Comparison of ENCODE assay signal across 27 mouse cellular contexts in genomic region chr17:30619153-30619552, GRCm38 (mm10). TPM values are rescaled to one million over a fixed set of nuclear protein-coding genes. Genes with fewer than 3 reads are reported as not detected.
A peak's percentile ranks its signal among the peaks of the same experiment; 100 is the strongest.
DNase-seq lines count a peak whose midpoint lies in the region; ATAC-seq and TF ChIP-seq lines count a peak whose summit lies in the region.
"Had no signal": no experiment of that assay in that cellular context is flagged by ENCODE, and none has a peak within 500 bp of the region (broad histone marks: within the 10 kb centered on the region; RNA-seq: fewer than 3 reads in every experiment).

No protein-coding gene starts in this region.

- no peaks in the 10 kb centered on the region for H3K36me3 ChIP-seq in kidney, postnatal 0 days (ENCODE audit: insufficient read depth, low read length)
- H3K36me3 ChIP-seq in lung, postnatal 0 days (ENCODE audit: insufficient read depth, low read length), result no peaks in the 10 kb centered on the region
- no peaks in the 10 kb centered on the region for H3K36me3 ChIP-seq in liver, embryonic 16.5 days (ENCODE audit: control insufficient read depth, insufficient read depth)
- H3K36me3 ChIP-seq: hindbrain, embryonic 13.5 days; limb, embryonic 10.5 days; limb, embryonic 15.5 days; lung, embryonic 15.5 days; neural tube, embryonic 15.5 days; stomach, embryonic 15.5 days had no signal

- no peaks in the 10 kb centered on the region for H3K27me3 ChIP-seq in kidney, postnatal 0 days (ENCODE audit: insufficient read depth, low read length)
- no peaks in the 10 kb centered on the region for H3K27me3 ChIP-seq in lung, postnatal 0 days (replicated peaks; ENCODE audit: insufficient read depth, low read length)
- no peaks in the 10 kb centered on the region for H3K27me3 ChIP-seq in liver, embryonic 16.5 days (ENCODE audit: control insufficient read depth, insufficient read depth, low read depth, low read length)
- H3K27me3 ChIP-seq: hindbrain, embryonic 13.5 days; limb, embryonic 15.5 days; lung, embryonic 15.5 days; neural tube, embryonic 15.5 days; stomach, embryonic 15.5 days had no signal

- no peak overlapping the region for H3K4me3 ChIP-seq in kidney, postnatal 0 days (replicated peaks; ENCODE audit: low read depth, low read length)
- H3K4me3 ChIP-seq in lung, postnatal 0 days (ENCODE audit: low read depth, low read length), result no peak overlapping the region
- no peak overlapping the region for H3K4me3 ChIP-seq in liver, embryonic 16.5 days (ENCODE audit: low read depth, low read length)
- H3K4me3 ChIP-seq: hindbrain, embryonic 13.5 days; limb, embryonic 10.5 days; limb, embryonic 15.5 days; lung, embryonic 15.5 days; megakaryocyte, embryonic 14.5 days; neural tube, embryonic 15.5 days; stomach, embryonic 15.5 days had no signal

- no peak for DNase-seq in kidney, postnatal 0 days (ENCODE audit: low spot score)
- DNase-seq in kidney, adult 8-10 months, result no peak
- peak; percentile 54 for DNase-seq in lung, postnatal 0 days (ENCODE audit: low spot score)
- DNase-seq in lung, postnatal 36 days, result no peak
- DNase-seq in cerebellum, postnatal 36 days, result no peak
- DNase-seq: adrenal gland, adult 2 months; B cell, adult 2 months; cerebellum, adult 2 months; cerebellum, postnatal 14 days; gastrocnemius, postnatal 25 days; heart, adult 18-20 months; heart, postnatal 4 days; layer of hippocampus, adult 9-11 months; midbrain, embryonic 14.5 days; right cerebral cortex, postnatal 25 days had no signal

- 0 out of 2 replicates have a peak overlapping the region, but pooled peaks have one; percentile 2 for H3K27ac ChIP-seq in kidney, postnatal 0 days
- no peak overlapping the region for H3K27ac ChIP-seq in lung, postnatal 0 days (ENCODE audit: low read length)
- H3K27ac ChIP-seq in liver, embryonic 16.5 days (ENCODE audit: low read length), result peak overlapping the region; percentile 31; the same call in 1 of the 2 replicates
- H3K27ac ChIP-seq: hindbrain, embryonic 13.5 days; limb, embryonic 10.5 days; limb, embryonic 15.5 days; lung, embryonic 15.5 days; neural tube, embryonic 15.5 days; stomach, embryonic 15.5 days had no signal

- no peaks in the 10 kb centered on the region for H3K4me1 ChIP-seq in kidney, postnatal 0 days (replicated peaks; ENCODE audit: insufficient read depth, low read length)
- H3K4me1 ChIP-seq in lung, postnatal 0 days (ENCODE audit: insufficient read depth, low read depth, low read length), result no peaks in the 10 kb centered on the region
- peaks cover 27% of the 10 kb centered on the region for H3K4me1 ChIP-seq in liver, embryonic 16.5 days (ENCODE audit: control insufficient read depth, low read depth, low read length)
- H3K4me1 ChIP-seq: hindbrain, embryonic 13.5 days; limb, embryonic 10.5 days; limb, embryonic 15.5 days; lung, embryonic 15.5 days; megakaryocyte, embryonic 14.5 days; neural tube, embryonic 15.5 days; stomach, embryonic 15.5 days had no signal

- WGBS in kidney, postnatal 0 days, result 43% methylated on average over 2 of the region's 2 CpGs
- WGBS in lung, postnatal 0 days, result 16% methylated on average over 2 of the region's 2 CpGs
- 49% methylated on average over 2 of the region's 2 CpGs for WGBS in liver, embryonic 16.5 days (ENCODE audit: insufficient replicate concordance)

- no peaks in the 10 kb centered on the region for H3K9me3 ChIP-seq in kidney, postnatal 0 days (replicated peaks; ENCODE audit: low read length)
- H3K9me3 ChIP-seq in lung, postnatal 0 days (ENCODE audit: low read length), result no peaks in the 10 kb centered on the region
- H3K9me3 ChIP-seq in liver, embryonic 16.5 days (replicated peaks; ENCODE audit: control insufficient read depth, low read length), result no peaks in the 10 kb centered on the region
- H3K9me3 ChIP-seq: hindbrain, embryonic 13.5 days; limb, embryonic 10.5 days; limb, embryonic 15.5 days; lung, embryonic 15.5 days; neural tube, embryonic 15.5 days; stomach, embryonic 15.5 days had no signal

- ATAC-seq in kidney, postnatal 0 days (replicated peaks; ENCODE audit: low FRiP score, low read depth), result no peak
- peak; percentile 66 for ATAC-seq in lung, postnatal 0 days
- no peak for ATAC-seq in liver, embryonic 16.5 days (ENCODE audit: low read depth)
- 0 out of 2 replicates have a peak, but pooled peaks have one; percentile 12 for ATAC-seq in megakaryocyte progenitor cell, adult 5-6 weeks (replicated peaks; ENCODE audit: poor library complexity)
- ATAC-seq: activated CD4-positive, CD25-positive, alpha-beta regulatory T cell, adult 4 months; forebrain, embryonic 14.5 days had no signal

- H3K9ac ChIP-seq in kidney, postnatal 0 days (ENCODE audit: low read depth, low read length), result no peak overlapping the region
- no peak overlapping the region for H3K9ac ChIP-seq in lung, postnatal 0 days (replicated peaks; ENCODE audit: low read depth)
- no peak overlapping the region for H3K9ac ChIP-seq in liver, embryonic 16.5 days (ENCODE audit: low read depth, low read length)
- H3K9ac ChIP-seq: hindbrain, embryonic 13.5 days; limb, embryonic 15.5 days; lung, embryonic 15.5 days; neural tube, embryonic 15.5 days; stomach, embryonic 15.5 days had no signal

- no peak for TF ChIP-seq EP300 in lung, postnatal 0 days (IDR thresholded peaks at IDR 0.05)

- H3K4me2 ChIP-seq in kidney, postnatal 0 days (ENCODE audit: low read length), result no peak overlapping the region
- no peak overlapping the region for H3K4me2 ChIP-seq in lung, postnatal 0 days (replicated peaks; ENCODE audit: low read depth, low read length)
- H3K4me2 ChIP-seq in liver, embryonic 16.5 days (ENCODE audit: low read depth, low read length), result no peak overlapping the region
- H3K4me2 ChIP-seq: heart, embryonic 11.5 days; hindbrain, embryonic 13.5 days; limb, embryonic 15.5 days; lung, embryonic 15.5 days; neural tube, embryonic 15.5 days; stomach, embryonic 15.5 days had no signal

- no peak for TF ChIP-seq CTCF in kidney, postnatal 0 days (IDR thresholded peaks at IDR 0.05; ENCODE audit: low read depth)
- TF ChIP-seq CTCF in lung, postnatal 0 days (IDR thresholded peaks at IDR 0.05), result no peak

RNA-seq across cellular contexts. Expression of gene Dnah8, which starts 5.0 kb away (rescaled TPM):
- 0.43 TPM in 2 replicates for polyA plus RNA-seq in kidney, postnatal 0 days (2015; fragmentation: Nextera tagmentation; extraction: Ambion mirVana)
- polyA plus RNA-seq in lung, postnatal 0 days (2015; fragmentation: Nextera tagmentation; extraction: Ambion mirVana), result 9.8 and 10.7 TPM in 2 replicates
- polyA plus RNA-seq in liver, embryonic 16.5 days (2015; fragmentation: Nextera tagmentation; extraction: Ambion mirVana), result 0.89 and 0.99 TPM in 2 replicates
- 25.8 and 27.1 TPM in 2 replicates for total RNA-seq in megakaryocyte progenitor cell, adult 5-6 weeks (2015)
- 19.6 and 34.1 TPM in 2 replicates for total RNA-seq in megakaryocyte progenitor cell, adult 5-6 weeks (2017)

RNA-seq across cellular contexts. Expression of gene Glo1, which starts 7.5 kb away (rescaled TPM):
- 247 and 249 TPM in 2 replicates for polyA plus RNA-seq in kidney, postnatal 0 days (2015; fragmentation: Nextera tagmentation; extraction: Ambion mirVana)
- 159 and 161 TPM in 2 replicates for polyA plus RNA-seq in lung, postnatal 0 days (2015; fragmentation: Nextera tagmentation; extraction: Ambion mirVana)
- 259 and 271 TPM in 2 replicates for polyA plus RNA-seq in liver, embryonic 16.5 days (2015; fragmentation: Nextera tagmentation; extraction: Ambion mirVana)
- total RNA-seq in megakaryocyte progenitor cell, adult 5-6 weeks (2015), result 112 and 117 TPM in 2 replicates
- total RNA-seq in megakaryocyte progenitor cell, adult 5-6 weeks (2017), result 118 and 129 TPM in 2 replicates

RNA-seq across cellular contexts. Expression of gene Btbd9, which starts 42.9 kb away (rescaled TPM):
- polyA plus RNA-seq in kidney, postnatal 0 days (2015; fragmentation: Nextera tagmentation; extraction: Ambion mirVana), result 41.1 and 51.4 TPM in 2 replicates
- polyA plus RNA-seq in lung, postnatal 0 days (2015; fragmentation: Nextera tagmentation; extraction: Ambion mirVana), result 40.6 and 41.7 TPM in 2 replicates
- polyA plus RNA-seq in liver, embryonic 16.5 days (2015; fragmentation: Nextera tagmentation; extraction: Ambion mirVana), result 13.2 and 14.3 TPM in 2 replicates
- total RNA-seq in megakaryocyte progenitor cell, adult 5-6 weeks (2015), result 20.1 and 25.4 TPM in 2 replicates
- 17.2 and 22.9 TPM in 2 replicates for total RNA-seq in megakaryocyte progenitor cell, adult 5-6 weeks (2017)

Comparison
In these comparisons a context has a peak if more than half of its experiments do, and no peak if none do; other contexts are left out.
1. ATAC-seq: peak in lung, postnatal 0 days (single experiment) and megakaryocyte progenitor cell, adult 5-6 weeks (single experiment); none in kidney, postnatal 0 days (single experiment) and liver, embryonic 16.5 days (single experiment).